Mouse (Mus musculus) lung, embryonic 16.5 days (tissue): ENCODE results near the gene Dctn3. TPM values are rescaled to one million over a fixed set of nuclear protein-coding genes. Genes with fewer than 3 reads are reported as not detected.
A peak's percentile ranks its signal among the peaks of the same experiment; 100 is the strongest.
"Not testable (repeated sequence)": the region's sequence is repeated elsewhere in the genome, so short reads cannot be mapped to it uniquely, and the experiment has no call there.

Source experiments
- ATAC-seq: fragments of 200-750 bp; cut with Nextera tagmentation; 2 replicates; pipeline ENCODE4 v1.8.0; 2017; ENCODE audit warnings: low read depth, mild to moderate bottlenecking, moderate library complexity
- H3K27ac ChIP-seq: fragments of 300-500 bp; sonication (generic); 2 replicates; pipeline ENCODE4 v1.5.1; 2014; ENCODE audit warnings: mild to moderate bottlenecking, control low read depth, low read length
- H3K27me3 ChIP-seq: fragments of 300-500 bp; sonication (generic); 2 replicates; pipeline ENCODE4 v1.6.1; 2014; ENCODE audit warnings: low read depth, low read length, mixed read lengths; ENCODE audit not compliant: control insufficient read depth, insufficient read depth
- H3K36me3 ChIP-seq: fragments of 300-500 bp; sonication (generic); 2 replicates; pipeline ENCODE4 v1.6.1; 2014; ENCODE audit warnings: low read length; ENCODE audit not compliant: control insufficient read depth, insufficient read depth
- H3K4me1 ChIP-seq: fragments of 300-500 bp; sonication (generic); replicated peaks from 2 replicates; pipeline ENCODE4 v1.6.1; 2014; ENCODE audit warnings: low read length, mixed read lengths; ENCODE audit not compliant: control insufficient read depth, insufficient read depth
- H3K4me2 ChIP-seq: fragments of 300-500 bp; sonication (generic); 2 replicates; pipeline ENCODE4 v1.6.1; 2014; ENCODE audit warnings: low read depth, low read length, control low read depth
- H3K4me3 ChIP-seq: fragments of 300-500 bp; sonication (generic); 2 replicates; pipeline ENCODE4 v1.5.1; 2014; ENCODE audit warnings: mild to moderate bottlenecking, low read length, control low read depth
- H3K9ac ChIP-seq: fragments of 300-500 bp; sonication (generic); 2 replicates; pipeline ENCODE4 v1.6.1; 2014; ENCODE audit warnings: low read length, control low read depth
- H3K9me3 ChIP-seq: fragments of 300-500 bp; sonication (generic); 2 replicates; pipeline ENCODE4 v1.6.1; 2016; ENCODE audit warnings: low read length; ENCODE audit not compliant: control insufficient read depth
- WGBS: fragments of 180-500 bp; shearing (Covaris S2); extraction: QIAGEN DNeasy Blood & Tissue Kit; methylation state at CpG from one replicate; pipeline ENCODE4 v1.1.7; 2014; 5-methylcytosine and 5-hydroxymethylcytosine counted together
- polyA plus RNA-seq: library from polyadenylated mRNA; unstranded; fragments of >200 nt; fragmentation: Nextera tagmentation; extraction: Ambion mirVana; gene quantifications from 2 replicates; pipeline ENCODE4 v1.2.1, GENCODE M21; 2015

The Dctn3 gene
- polyA plus RNA-seq, 1 experiment from 2014 or later = 137 TPM

DNA sequence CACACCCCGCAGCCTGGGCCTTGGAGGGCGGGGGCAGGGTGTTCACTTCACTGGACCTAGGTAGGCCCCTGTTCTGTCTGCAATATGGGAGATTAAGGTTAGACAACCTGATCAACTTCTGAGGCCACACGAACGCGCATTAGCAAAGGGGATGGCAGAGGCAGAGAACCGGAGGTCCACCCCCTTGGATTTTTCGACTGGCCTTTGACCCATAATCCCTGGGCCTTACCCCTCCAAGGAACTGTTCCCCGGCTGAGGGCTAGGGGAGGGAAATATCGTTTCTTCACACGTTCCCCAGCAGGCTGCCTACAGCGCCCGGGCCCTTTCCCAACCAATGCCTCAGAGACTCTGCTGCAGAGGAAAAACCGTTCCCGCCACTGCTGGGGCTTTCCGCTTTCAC, 26.5 kb downstream of the Dctn3 start:
- H3K4me2 ChIP-seq, H3K27ac ChIP-seq, H3K36me3 ChIP-seq, H3K9ac ChIP-seq, ATAC-seq, H3K27me3 ChIP-seq, H3K4me3 ChIP-seq, H3K9me3 ChIP-seq, H3K4me1 ChIP-seq: not testable (repeated sequence)
- WGBS = 13% methylated on average over 9 of the region's 15 CpGs

DNA sequence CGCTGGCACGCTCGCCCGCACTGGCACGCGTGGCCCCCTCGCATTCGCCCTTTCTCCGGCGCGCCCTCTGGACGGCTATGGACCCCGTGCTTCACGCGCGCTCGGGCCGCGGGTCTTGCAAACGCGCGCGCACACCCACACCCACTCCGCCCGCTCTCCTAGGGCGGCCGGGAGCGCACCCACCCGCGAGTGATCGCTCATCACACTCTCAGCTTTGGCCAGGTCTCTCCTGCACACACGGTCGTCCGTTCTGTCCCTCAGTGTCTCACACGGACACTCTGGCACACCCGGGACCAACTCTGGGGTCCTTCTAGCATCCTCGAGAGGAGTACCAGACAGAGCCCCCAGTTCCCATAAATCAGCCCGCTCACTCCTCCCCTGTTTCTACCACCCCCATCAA, 27.2 kb downstream of the Dctn3 start:
- not testable (repeated sequence) for H3K27ac ChIP-seq, H3K9ac ChIP-seq, H3K9me3 ChIP-seq, ATAC-seq, H3K27me3 ChIP-seq, H3K36me3 ChIP-seq, H3K4me1 ChIP-seq
- Histone ChIP-seq H3K4me3 (peak overlapping the region; percentile 19; the same call in 1 of the 2 replicates), H3K4me2 (peak overlapping the region; percentile 35; the same call in 1 of the 2 replicates)
- WGBS = 3% methylated on average over 11 of the region's 38 CpGs

DNA sequence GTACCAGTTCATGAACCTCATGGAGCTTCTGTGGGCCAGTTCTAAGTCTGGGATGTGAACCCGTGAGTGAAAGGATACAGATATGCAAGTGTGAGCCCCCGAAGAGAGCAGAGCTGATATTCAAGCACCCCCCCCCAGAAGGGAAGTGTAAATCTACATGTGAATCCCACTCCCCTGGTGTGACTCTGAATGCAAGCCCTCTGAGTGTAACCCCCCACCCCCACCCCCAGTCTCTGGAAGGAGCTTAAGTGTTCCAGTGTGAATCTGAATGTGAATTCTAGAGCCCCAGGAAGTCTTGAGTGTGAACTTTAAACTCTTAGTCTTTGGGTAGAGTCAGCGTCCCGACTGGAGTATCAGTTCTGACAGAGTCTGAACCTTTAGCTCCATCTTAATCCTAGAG, 29.5 kb downstream of the Dctn3 start:
- not testable (repeated sequence) for H3K36me3 ChIP-seq, H3K27ac ChIP-seq, H3K4me1 ChIP-seq, H3K9me3 ChIP-seq, H3K4me3 ChIP-seq, H3K4me2 ChIP-seq, ATAC-seq, H3K9ac ChIP-seq, H3K27me3 ChIP-seq
- WGBS = 17% methylated on average over 4 of the region's 4 CpGs

DNA sequence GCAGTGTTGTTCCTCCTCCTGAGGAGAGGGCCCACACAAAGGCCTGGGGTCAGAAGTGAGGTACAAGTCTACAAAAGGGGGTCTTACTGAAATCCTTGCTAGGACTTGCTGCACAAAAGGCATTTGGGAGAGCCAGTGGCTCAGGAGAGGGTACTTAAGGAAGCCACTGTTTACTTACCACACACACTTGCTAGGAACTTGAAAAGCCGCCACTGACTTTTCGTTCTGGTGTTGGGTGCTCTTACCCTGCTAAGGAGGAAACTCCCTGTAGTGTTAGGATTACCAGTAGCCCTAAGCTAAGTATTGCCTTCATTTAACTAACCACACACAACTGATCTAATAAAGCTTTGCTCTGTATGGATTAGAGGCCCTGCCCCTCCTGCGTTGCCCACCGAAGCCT, 33.0 kb downstream of the Dctn3 start:
- H3K36me3 ChIP-seq, H3K4me3 ChIP-seq, H3K27ac ChIP-seq, H3K9me3 ChIP-seq, H3K9ac ChIP-seq, H3K27me3 ChIP-seq, H3K4me2 ChIP-seq, H3K4me1 ChIP-seq: not testable (repeated sequence)
- WGBS = no CpG with 5 or more reads among the region's 4 CpGs
- ATAC-seq = peak; percentile 66; the same call in 1 of the 2 replicates

DNA sequence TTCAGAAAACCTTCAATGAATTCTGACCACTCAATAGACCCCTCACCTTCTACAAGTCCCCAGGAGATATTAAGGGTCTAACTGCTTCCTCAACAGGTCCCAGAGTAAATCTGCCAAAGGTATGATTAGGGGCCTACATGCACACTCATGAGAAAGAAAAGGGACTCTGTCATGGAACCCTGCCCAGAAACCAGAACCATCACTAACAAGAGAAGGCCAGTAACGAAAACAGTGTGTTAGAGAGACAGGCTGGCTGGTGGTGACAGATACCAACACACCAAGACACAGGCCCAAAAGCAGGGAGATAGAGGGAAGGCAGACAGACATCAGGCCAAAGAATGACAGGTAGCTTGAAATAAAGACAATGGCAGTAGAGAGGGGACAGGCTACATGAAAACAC, 34.4 kb downstream of the Dctn3 start:
- 41% methylated on average over 1 of the region's 1 CpGs for WGBS
- H3K4me1 ChIP-seq, ATAC-seq: not testable (repeated sequence)

DNA sequence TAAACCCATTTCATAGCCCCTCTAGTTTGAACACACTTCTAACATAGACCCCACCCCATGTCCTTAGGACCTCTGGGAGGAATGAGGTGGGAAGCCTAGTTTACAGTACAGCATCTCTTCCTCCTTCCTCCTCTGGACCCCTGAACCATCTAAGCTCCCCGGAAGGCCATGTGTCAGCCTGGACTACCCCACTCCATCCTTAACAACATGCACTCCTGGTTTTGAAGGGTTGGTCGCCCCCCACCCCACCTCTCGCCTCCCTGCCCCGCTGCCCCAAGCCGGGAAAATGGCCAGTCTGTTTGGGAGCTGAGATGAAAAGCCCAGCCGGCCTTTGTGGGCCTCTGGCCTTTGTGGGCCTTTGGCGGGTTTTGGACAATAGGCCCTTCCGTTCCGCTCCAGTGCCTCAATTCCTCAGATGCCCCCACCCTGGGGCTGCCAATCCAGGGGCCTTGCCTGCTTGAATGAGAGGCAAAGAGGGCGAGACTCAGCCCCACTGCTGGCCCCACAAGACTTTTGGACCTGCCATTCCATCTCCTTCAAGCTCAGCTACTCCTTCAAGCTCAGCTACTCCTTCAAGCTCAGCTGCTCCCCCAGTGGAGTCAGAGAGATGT, 37.0 kb downstream of the Dctn3 start:
- H3K27me3 ChIP-seq, H3K4me3 ChIP-seq, H3K27ac ChIP-seq, H3K9ac ChIP-seq, ATAC-seq, H3K4me2 ChIP-seq, H3K4me1 ChIP-seq, H3K9me3 ChIP-seq, H3K36me3 ChIP-seq: not testable (repeated sequence)
- WGBS = 62% methylated on average over 9 of the region's 10 CpGs

More for the DNA sequence above, 34.4 kb downstream of the Dctn3 start:
- not testable (repeated sequence) for H3K4me3 ChIP-seq, H3K36me3 ChIP-seq, H3K27ac ChIP-seq, H3K9ac ChIP-seq, H3K4me2 ChIP-seq, H3K27me3 ChIP-seq, H3K9me3 ChIP-seq

DNA sequence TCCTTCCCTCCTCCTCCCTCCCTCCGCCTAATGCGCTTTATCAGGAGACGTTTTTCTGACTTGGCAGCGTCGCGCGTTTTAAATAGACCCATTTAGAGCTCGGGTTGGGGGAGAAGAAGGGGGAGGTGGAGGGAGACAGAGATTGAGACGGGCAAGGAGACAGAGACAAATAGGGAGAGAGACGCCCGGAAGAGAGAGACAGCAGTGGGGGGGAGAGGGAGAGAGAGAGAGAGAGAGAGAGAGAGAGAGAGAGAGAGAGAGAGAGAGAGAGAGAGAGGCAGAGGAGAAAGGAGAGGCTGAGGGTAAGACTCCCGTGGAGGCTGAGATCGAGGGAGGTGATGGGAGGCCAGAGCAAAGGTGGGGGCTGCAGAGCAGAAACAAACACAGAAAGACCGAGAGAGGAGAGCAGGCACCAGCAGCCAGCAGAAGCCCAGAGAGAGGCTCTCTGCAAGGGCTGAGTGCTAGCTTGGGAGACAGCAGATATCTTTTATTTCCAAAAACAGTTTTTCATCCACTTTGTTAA, 38.0 kb downstream of the Dctn3 start:
- H3K9ac ChIP-seq, H3K36me3 ChIP-seq, H3K9me3 ChIP-seq, H3K27me3 ChIP-seq, H3K4me3 ChIP-seq, H3K4me1 ChIP-seq, H3K27ac ChIP-seq, H3K4me2 ChIP-seq: not testable (repeated sequence)
- WGBS = 1% methylated on average over 14 of the region's 14 CpGs
- peak; percentile 22; the same call in 1 of the 2 replicates for ATAC-seq

DNA sequence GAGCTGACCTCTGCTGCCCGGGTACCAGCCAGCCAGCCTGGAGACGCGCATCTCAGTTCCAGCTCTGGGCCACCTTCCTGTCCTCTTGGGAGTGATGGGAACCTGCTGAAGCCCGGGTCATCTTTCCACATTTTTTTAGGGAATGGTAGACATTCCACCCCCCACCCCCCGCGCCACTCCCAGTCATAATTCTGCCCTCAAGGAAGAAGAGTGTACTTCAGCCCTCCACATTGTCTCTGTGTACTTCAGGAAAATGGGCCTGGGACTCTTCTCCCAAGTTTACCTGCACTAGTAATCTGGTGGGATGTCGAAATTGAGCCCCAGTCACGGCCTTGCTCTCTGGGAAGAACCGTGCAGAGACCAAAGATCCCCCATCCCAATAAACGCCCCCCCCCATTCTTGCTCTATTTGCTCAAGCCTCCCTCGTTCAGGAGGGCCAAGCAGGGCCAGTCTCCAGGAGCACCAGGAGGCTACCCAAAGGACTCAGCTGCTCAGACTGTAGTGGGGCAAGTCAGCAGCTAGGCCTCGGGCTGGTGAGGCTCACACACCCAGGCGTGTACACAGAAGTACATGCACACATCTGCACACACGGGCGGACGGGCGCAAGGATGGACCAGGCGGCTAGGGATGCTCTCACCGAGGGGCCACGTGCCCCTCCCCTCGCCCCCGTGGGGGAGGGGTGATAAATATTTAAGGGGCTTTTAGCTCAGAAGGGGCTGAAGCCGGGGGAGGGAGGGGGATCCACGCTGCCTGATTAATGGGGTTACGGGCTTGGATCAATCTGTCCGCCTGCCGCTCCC, 38.6 kb downstream of the Dctn3 start:
- H3K4me3 ChIP-seq, H3K9ac ChIP-seq, H3K9me3 ChIP-seq, H3K27ac ChIP-seq, H3K27me3 ChIP-seq, H3K36me3 ChIP-seq, H3K4me1 ChIP-seq: not testable (repeated sequence)
- ATAC-seq = peak; percentile 17; the same call in 1 of the 2 replicates
- WGBS = 4% methylated on average over 22 of the region's 27 CpGs
- H3K4me2 ChIP-seq = 0 out of 2 replicates have a peak overlapping the region, but pooled peaks have one; percentile 11

DNA sequence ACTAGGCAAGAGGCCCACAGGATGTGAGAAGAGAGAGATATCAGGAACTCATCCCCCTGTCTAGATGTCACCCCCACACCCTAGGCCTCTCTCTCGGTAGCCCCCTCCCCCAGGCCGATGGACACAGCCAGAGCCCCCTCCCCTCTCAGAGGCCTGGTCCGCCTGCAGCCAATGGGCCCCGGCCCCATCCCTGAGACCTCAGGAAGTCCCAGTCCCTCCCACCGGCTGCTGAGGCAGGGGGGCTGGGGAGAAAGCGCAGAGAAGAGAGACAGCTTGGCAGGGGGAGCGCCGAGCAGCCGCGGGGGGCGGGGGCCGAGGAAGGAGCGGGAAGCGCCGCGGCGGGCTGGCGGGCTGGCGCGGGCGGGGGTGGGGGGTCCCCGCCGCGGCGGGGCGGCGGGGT, 39.7 kb downstream of the Dctn3 start:
- H3K9me3 ChIP-seq, H3K27ac ChIP-seq, H3K9ac ChIP-seq, H3K36me3 ChIP-seq, H3K4me3 ChIP-seq, H3K27me3 ChIP-seq: not testable (repeated sequence)
- peak; percentile 58 for ATAC-seq
- Histone ChIP-seq H3K4me1 (peaks cover 17% of the 10 kb centered on the region), H3K4me2 (peak overlapping the region; percentile 42)
- 4% methylated on average over 9 of the region's 27 CpGs for WGBS
